Mouse (Mus musculus): ENCODE results near the gene Pskh1. TPM values are rescaled to one million over a fixed set of nuclear protein-coding genes. Genes with fewer than 3 reads are reported as not detected.

The Pskh1 gene
- total RNA-seq (2017), result 15.6 and 23.7 TPM in 2 replicates

DNA sequence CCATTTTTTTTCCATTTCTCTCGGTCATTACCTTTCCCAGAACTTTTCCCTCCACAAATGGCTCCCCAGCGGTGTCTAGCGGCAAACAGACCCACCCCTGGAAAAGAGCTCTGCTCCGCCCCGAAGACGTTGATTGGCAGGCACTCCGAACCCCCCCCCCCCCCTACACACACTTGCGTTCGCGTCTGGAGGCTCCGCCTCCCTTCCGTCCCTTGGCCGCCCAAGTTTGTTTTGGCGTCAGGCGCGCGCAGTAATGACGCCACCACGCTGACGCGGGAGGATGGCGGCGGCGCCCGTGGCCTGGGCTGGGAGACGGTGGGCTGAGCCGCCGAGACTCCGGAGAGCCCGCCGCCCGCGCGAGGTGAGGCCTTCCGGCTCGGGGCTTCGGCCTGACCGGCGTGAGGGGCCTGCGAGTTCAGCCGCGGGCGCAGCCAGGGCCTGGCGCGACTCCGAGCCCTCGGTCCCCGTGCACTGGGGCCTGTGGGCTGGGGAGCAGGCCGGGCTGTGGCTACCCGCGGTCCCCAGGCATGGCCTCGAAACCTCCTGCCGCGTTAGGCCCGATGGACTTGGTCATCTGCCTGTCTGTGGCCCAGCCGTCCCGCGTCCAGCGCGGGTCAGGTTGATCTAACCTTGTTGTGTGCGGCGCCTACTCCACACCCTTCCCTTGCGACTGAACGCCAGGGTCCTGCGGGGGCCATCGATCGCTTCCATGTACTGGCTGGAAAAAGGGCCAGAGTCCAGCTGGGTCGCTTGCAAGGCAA is at the start of gene Pskh1:
Gene Pskh1, plus strand, starts transcription at position 262 of the 761 bp plus-strand sequence.
- ATAC-seq (replicated peaks; ENCODE audit: low read depth, poor library complexity, severe bottlenecking), result peak; percentile 94

DNA sequence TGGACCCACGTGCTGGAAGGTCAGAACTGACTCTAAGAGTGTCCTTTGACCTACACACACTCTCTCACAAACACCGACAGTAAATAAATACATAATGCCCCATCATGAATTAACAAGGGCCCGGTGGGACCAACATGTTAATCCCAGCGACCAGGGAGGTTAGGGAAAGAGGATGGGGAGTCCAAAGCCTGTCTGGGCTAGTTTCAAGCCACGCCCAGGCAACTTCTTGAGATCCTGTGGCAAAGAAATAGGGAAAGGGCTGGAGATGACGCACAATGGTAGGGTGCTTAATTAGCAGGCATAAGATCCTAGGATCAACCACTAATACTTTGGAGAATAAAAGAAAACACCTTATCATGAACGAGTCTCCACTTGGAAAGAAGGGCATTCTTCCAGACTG is 49.6 kb upstream of the Pskh1 start:
- ATAC-seq (replicated peaks; ENCODE audit: low read depth, poor library complexity, severe bottlenecking), result no peak

DNA sequence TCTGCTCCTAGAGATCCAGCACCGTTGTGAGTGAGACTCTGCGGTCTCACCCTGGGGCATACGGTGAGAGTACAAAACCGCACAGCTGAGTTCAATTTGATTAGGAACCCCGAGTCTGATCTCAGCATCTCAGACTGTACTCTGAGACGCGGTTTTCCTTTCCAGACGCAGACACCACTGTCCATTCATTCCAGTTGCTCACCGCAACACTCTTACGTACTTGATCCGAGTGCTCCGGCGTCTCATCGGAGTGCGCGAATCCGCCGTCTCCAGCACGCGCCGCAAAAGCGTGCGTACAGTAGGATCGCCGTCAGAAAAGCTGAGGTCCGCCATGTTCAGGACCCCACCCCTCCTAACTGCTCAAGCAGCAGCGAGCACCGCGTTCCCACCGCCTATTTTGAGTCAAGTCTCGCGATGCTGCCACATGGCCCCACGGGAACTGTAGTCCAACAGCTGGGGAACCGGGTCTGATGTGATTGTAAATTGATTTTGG is 48.5 kb upstream of the Pskh1 start:
- peak; percentile 82 for ATAC-seq (replicated peaks; ENCODE audit: low read depth, poor library complexity, severe bottlenecking)

DNA sequence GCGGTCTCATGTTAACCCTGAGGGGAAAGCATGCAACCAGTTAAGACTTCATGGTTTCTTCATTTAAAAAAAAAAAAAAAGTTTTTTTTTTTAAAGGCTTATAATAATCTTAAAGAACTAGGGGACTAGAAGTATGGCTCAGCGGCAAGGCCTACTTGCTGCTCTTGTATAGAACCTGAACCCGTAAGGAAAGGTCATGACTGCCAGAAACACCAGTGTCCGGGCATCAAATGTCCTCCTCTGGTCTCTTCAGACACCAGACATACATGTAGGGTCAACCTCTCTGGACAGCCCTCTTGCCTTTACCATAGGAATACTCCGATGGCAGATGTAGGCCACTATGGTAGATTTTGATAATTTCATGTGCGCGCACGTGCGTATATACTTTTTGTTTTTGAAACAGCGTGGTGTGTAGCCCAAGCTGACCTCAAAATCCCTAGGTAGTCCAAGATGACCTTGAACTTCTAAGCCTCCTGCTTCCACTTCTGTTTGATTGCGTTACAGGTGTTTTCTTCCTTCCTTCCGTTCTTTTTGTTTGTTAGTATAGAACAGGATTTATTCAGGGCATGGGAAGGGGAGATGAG is 48.0 kb upstream of the Pskh1 start:
- no peak for ATAC-seq (replicated peaks; ENCODE audit: low read depth, poor library complexity, severe bottlenecking)

DNA sequence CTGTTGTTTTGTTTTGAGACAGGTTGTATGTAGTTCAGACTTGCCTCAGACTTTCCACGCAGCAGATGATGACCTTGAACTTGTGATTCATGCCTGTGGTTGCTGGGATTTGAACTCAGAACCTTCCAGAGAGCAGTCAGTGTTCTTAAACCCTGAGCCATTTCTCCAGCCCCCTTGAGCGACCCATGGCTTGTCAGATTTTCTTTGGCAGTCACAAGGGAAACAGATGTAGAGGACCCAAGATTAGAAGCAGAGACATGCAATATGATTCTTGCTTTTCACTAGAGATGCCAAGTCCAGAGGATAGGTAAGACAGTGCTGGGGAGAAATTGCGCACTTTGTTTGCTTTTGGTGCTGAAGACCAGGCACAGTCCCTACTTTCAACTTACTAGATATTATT is 47.1 kb upstream of the Pskh1 start, which contains the start of gene Cenpt:
Gene Cenpt, minus strand, starts transcription at position 101 of the 400 bp plus-strand sequence.
- ATAC-seq (replicated peaks; ENCODE audit: low read depth, poor library complexity, severe bottlenecking), result no peak

DNA sequence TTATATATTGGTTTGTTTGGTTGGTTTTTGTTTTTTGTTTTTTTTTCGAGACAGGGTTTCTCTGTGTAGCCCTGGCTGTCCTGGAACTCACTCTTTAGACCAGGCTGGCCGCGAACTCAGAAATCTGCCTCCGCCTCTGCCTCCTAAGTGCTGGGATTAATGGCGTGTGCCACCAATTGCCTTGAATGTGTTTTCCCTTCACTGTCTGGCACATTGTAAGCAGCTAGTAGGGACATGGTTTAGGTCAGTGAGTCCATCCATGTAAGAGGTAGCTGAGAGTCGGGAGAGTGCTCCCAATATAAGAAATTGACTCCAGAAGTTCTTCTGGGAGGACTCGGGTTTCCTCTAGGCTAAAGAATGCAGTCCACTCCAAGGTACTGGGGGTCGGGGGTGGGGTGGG is 45.9 kb upstream of the Pskh1 start:
- no peak for ATAC-seq (replicated peaks; ENCODE audit: low read depth, poor library complexity, severe bottlenecking)

DNA sequence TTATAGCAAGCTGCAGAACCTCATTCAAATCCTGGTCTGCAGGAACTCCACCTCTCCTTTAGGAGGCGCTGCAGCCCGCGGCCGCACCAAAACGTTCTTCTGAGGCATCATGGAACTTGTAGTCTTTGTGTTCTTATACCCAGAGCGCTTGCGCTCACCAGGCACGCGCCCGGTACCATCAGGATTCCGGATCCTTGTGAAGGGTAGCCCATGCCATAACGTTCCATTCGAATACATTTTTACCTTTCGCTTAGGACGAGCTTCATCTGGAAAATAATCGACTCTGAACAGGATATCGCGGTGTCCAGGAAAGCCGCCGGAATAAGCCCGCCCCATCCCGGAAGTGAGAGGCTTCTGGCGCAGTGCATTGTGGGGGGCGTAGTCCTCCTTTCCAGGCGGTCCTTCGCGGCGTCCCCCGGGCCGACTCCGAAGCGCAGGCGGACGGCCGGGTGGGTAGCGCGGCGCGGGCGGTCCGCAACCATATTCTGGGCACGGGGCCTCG is 45.5 kb upstream of the Pskh1 start, which contains the start of gene Thap11:
Gene Thap11, plus strand, starts transcription at position 418 of the 502 bp plus-strand sequence.
- peak; percentile 64 for ATAC-seq (replicated peaks; ENCODE audit: low read depth, poor library complexity, severe bottlenecking)

DNA sequence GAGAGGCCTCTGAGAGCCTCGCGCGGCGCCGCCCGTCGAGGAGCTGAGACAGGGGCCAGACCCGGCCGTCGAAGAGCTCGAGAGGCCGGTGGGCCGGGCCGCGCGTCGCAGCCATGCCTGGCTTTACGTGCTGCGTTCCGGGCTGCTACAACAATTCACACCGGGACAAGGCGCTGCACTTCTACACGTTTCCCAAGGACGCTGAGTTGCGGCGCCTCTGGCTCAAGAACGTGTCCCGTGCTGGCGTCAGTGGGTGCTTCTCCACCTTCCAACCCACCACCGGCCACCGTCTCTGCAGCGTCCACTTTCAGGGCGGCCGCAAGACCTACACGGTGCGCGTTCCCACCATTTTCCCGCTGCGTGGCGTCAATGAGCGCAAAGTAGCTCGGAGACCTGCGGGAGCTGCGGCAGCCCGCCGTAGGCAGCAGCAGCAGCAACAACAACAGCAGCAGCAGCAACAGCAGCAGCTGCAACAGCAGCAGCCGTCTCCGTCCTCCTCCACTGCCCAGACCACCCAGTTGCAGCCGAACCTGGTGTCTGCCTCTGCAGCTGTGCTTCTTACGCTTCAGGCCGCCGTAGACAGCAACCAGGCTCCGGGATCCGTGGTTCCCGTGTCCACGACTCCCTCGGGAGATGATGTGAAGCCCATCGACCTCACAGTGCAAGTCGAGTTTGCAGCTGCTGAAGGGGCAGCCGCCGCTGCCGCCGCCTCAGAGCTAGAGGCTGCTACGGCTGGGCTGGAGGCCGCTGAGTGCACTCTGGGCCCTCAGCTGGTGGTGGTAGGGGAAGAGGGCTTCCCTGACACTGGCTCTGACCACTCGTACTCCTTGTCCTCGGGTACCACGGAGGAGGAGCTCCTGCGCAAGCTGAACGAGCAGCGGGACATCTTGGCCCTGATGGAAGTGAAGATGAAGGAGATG is 44.7 kb upstream of the Pskh1 start:
- ATAC-seq (replicated peaks; ENCODE audit: low read depth, poor library complexity, severe bottlenecking), result no peak

DNA sequence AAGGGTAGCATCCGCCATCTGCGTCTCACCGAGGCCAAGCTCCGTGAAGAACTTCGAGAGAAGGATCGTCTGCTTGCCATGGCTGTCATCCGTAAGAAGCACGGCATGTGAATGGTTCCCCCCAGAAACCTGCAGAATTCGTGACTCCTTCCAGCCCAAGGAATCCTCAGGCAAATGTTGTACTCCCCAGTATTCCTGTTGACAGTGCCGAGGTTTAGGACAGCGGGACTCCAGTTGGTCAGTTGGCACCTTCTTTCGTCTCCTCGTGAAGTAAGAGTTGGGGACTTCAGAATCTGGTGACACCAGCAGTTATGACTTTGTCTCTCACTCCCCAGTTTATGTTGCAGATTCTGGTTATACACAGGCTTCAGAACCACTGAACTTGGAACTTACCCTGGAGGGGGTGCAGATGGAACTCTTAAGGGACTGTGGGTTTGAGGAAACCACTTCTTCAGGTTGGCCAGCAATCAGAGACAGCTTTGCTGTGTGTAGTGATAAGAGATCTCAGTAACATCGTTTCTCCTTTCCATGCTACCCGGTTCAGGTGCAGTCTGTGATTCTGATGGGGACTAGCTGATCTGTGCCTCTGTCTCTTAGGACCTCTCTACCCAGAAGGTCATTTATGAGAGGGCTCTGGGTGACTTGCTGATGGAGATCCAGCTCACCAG is 43.9 kb upstream of the Pskh1 start:
- no peak for ATAC-seq (replicated peaks; ENCODE audit: low read depth, poor library complexity, severe bottlenecking)

DNA sequence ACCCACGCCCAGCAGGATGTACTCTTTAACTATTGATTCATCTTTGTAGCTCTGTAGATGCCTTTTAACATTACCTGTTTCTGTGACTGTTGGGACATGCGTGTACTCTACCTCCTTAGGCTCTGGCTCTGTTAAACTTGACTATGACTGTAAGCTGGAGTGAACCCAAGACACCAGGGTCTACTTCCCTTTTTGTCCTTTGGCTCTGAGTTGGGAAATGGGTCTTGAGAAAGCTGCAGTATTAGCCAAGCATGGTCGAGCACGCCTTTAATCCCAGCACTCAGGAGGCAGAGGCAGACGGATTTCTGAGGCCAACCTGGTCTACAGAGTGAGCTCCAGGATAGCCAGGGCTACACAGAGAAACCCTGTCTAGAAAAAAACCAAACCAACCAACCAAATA is 41.7 kb upstream of the Pskh1 start:
- ATAC-seq (replicated peaks; ENCODE audit: low read depth, poor library complexity, severe bottlenecking), result no peak

DNA sequence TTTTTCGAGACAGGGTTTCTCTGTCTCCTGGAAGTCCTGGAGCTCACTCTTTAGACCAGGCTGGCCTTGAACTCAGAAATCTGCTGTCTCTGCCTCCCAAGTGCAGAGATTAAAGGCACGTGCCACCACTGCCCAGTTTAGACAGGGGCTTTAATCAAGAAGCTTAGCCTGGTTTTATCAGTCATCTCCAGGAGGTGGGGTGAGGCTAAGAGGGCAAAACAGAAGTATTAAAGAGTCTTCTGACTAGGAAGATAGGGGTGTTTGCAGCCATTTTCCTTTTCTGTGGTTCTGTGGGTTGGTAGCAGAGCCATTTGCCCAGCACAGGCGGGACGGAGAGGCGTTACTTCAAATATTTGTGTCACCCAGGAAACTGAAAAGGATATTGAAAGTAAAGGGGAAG is 40.9 kb upstream of the Pskh1 start:
- peak; percentile 6; the same call in 1 of the 2 replicates for ATAC-seq (replicated peaks; ENCODE audit: low read depth, poor library complexity, severe bottlenecking)

DNA sequence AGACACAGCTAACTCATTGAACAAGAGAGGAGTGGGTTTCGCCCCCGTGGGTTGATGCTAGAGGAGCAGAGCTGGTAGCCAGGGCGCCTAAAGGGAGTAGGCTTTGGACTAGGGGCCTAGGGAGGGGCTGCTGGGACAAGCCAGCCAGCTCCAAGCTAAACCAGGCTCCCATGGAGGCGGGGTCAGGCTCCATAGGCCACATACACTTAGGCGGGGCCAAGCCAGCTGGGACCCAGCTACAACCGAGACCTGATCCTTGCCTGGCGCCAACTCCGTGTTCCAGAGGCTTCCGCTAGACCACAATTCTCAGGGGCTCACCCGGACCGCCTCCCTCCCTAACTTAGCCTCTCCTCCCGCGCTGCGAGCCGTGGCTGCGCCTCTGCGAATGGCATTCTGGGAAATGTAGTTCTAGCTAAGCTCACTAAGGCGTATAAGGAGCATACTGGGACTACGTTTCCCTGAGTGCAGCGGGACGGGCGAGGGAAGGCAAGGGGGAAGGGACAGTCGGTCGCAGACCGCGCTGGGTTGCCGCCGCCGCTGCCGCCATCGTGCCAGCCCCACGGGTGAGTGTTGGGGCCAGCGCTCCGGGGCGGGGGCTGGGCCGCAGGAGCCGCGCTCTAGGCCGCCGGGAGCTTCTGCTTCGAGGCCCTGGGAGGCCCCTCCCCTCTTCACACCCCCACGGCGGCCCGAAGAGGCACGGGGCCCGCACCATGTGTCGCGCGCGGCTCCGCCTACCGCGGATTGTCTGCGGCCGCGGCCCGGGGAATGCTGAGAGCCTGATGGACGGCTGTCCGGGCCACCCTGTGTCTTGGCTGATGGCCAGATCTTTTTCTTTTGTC is 39.9 kb upstream of the Pskh1 start, which contains the start of gene Nutf2:
Gene Nutf2, plus strand, starts transcription at position 438 of the 839 bp plus-strand sequence.
- peak; percentile 92 for ATAC-seq (replicated peaks; ENCODE audit: low read depth, poor library complexity, severe bottlenecking)

DNA sequence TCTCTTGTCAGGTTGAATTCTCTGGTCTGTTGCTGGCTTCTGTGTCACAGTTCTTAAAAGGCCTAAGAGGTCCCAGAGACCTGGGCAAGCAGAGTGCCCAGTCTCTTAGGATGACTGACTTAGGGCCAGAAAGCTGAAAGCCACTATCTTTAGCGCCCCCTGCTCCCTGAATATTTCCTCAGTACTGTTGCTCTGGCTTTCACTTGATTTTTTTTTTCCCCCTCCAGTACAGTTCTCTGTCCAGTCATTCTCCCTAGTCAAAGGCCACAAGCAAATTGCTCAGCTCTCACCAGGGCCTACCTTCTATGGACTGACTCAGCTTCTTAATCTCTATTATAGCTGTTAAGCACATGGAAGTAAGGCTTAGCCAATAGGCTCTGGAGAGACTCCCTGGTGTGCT is 38.3 kb upstream of the Pskh1 start:
- ATAC-seq (replicated peaks; ENCODE audit: low read depth, poor library complexity, severe bottlenecking), result no peak

DNA sequence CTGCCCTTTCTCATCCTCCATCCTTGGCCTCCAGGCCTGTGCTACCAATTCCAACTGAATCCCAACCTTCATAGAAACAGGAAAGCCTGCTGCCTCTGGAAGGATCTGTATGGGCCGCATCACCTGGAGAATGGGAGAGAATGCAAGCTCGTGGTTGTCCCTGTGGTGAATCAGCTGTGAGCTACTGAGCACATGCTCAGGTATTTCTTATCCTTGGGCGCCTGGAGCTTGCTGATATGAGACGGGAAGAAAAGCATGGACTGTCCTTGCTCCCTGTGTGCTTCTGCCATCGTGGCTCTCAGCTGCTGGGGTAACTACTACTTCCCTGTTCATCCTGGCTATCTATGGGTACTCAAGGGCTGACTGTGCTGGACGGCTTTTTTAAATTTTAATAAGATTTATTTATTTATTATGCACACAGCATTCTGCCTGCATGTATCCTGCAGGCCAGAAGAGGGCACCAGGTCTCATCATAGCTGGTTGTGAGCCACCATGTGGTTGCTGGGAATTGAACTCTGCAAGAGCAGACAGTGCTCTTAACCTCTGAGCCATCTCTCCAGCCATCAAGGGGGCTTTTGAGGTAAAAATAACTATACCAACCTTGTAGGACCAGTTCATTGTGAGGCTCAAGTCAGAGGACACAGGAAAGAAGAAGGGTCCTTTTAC is 33.7 kb upstream of the Pskh1 start:
- ATAC-seq (replicated peaks; ENCODE audit: low read depth, poor library complexity, severe bottlenecking), result no peak

DNA sequence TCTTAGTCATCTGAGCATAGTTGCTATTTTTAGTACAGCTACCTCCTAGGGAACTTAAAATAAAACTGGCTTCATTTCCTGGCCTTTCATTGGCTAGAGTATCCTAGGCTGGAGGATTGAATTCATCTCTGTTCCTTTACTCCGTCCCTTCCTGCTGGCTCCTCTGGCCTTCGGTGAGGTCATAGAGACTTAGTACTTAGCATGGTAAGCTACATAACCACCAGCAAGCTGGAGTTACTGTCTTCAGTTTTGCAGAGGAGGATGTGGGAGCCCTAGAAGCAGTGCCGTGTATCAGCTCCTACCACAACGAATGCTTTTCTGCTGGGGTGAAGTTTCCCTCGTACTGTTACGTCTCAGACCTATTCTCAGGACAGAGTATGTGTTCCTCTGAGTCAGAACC is 25.9 kb upstream of the Pskh1 start:
- no peak for ATAC-seq (replicated peaks; ENCODE audit: low read depth, poor library complexity, severe bottlenecking)

DNA sequence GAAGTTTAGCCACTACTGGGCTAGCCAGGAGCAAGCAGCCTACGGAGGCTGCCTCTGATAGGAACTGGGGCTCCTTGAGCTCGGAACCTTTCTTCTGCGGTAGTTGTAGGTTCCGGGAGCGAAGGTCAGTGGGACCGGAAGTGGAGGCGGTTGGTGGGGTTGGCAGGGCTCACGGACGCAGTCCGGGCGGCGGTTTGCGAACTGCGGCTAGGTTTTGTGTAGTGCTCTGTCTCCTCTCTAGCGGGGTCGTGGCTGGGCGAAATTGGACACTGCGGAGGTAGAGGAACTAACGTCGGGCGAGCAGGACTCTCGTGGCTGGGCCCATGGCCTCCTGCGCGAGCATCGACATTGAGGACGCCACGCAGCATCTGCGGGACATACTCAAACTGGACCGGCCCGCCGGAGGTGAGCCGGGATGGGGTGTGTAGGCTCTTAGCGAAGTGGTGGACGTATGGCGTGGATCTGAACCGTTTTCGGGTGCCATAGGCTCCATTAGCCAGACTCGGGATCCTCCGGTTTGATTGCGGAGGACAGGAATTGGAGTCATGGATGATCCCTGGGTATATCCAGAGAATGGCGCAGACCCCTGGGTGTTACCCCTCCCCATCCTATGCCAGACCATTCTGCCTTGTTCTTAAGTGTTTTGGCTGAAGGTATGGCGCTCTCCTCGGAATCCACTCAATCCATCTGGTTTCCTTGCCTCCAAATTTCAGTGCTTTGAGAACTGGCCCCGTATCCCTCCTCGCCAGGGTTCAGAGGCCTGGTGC is 19.3 kb upstream of the Pskh1 start, which contains the start of gene Edc4:
Gene Edc4, plus strand, starts transcription at position 128 of the 767 bp plus-strand sequence.
- peak; percentile 99 for ATAC-seq (replicated peaks; ENCODE audit: low read depth, poor library complexity, severe bottlenecking)

DNA sequence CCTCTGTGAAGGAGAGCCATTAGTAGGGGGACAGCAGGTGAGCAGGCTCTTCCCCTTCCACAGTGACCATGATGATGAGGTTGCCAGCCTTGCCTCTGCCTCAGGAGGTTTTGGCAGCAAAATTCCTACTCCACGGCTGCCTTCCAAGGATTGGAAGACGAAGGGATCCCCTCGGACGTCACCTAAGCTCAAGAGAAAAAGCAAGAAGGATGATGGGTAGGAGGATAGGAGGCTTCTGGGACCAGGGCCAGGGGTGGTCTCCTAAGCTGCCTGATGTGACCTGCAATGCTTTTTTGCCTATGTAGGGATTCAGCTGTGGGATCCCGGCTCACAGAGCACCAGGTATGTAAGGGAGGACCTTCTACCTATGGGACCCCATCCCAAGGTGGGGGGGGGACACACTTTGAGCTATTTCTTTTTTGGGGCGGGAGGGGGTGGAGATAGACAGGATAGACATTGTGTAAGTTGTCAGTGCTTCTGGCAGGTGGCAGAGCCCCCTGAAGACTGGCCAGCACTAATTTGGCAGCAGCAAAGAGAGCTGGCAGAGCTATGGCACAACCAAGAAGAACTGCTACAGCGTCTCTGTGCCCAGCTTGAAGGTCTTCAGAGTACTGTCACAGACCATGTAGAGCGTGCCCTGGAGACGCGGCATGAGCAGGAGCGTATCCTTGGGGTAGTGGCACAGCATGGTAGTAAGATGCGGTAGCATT is 10.3 kb upstream of the Pskh1 start:
- no peak for ATAC-seq (replicated peaks; ENCODE audit: low read depth, poor library complexity, severe bottlenecking)
